ENCODE assay signal across 9 mouse cellular contexts in genomic region chr10:80003374-80004232, GRCm38 (mm10). TPM values are rescaled to one million over a fixed set of nuclear protein-coding genes. Genes with fewer than 3 reads are reported as not detected.
A peak's percentile ranks its signal among the peaks of the same experiment; 100 is the strongest.
DNase-seq lines count a peak whose midpoint lies in the region; ATAC-seq lines count a peak whose summit lies in the region.
"Had no signal": no experiment of that assay in that cellular context is flagged by ENCODE, and none has a peak within 500 bp of the region (broad histone marks: within the 10 kb centered on the region; RNA-seq: fewer than 3 reads in every experiment).

No protein-coding gene starts in this region.

- H3K9me3 ChIP-seq in megakaryocyte, embryonic 14.5 days, result no peaks in the 10 kb centered on the region
- no peaks in the 10 kb centered on the region for H3K9me3 ChIP-seq in embryonic facial prominence, embryonic 15.5 days (replicated peaks)
- H3K9me3 ChIP-seq in liver, embryonic 15.5 days (replicated peaks), result no peaks in the 10 kb centered on the region
- H3K9me3 ChIP-seq: limb, embryonic 13.5 days had no signal

- no peaks in the 10 kb centered on the region for H3K27me3 ChIP-seq in megakaryocyte, embryonic 14.5 days (replicated peaks)
- no peaks in the 10 kb centered on the region for H3K27me3 ChIP-seq in embryonic facial prominence, embryonic 15.5 days
- no peaks in the 10 kb centered on the region for H3K27me3 ChIP-seq in liver, embryonic 15.5 days

- 52% methylated on average over 9 of the region's 9 CpGs for WGBS in embryonic facial prominence, embryonic 15.5 days
- WGBS in liver, embryonic 15.5 days (ENCODE audit: insufficient replicate concordance), result 42% methylated on average over 9 of the region's 9 CpGs

- H3K4me2 ChIP-seq in embryonic facial prominence, embryonic 15.5 days (replicated peaks), result no peak overlapping the region
- peak overlapping the region; percentile 20 for H3K4me2 ChIP-seq in liver, embryonic 15.5 days
- H3K4me2 ChIP-seq: limb, embryonic 13.5 days had no signal

- no peak for DNase-seq in spleen, postnatal 14 days (ENCODE audit: low spot score in 2 of 2)
- no peak for DNase-seq in testis, postnatal 14 days (ENCODE audit: low spot score)

- no peak for ATAC-seq in megakaryocyte, adult 5-6 weeks (ENCODE audit: poor library complexity, severe bottlenecking)
- no peak for ATAC-seq in embryonic facial prominence, embryonic 15.5 days (ENCODE audit: insufficient number of reproducible peaks, low FRiP score, low TSS enrichment, low read depth)
- peak; percentile 54 for ATAC-seq in liver, embryonic 15.5 days (ENCODE audit: insufficient read depth)
- ATAC-seq in inflammation-experienced regulatory T-cells, adult 6 months, result no peak

- H3K27ac ChIP-seq in embryonic facial prominence, embryonic 15.5 days (replicated peaks), result peak overlapping the region; percentile 63
- H3K27ac ChIP-seq in liver, embryonic 15.5 days (replicated peaks), result peak overlapping the region; percentile 61; the same call in 1 of the 2 replicates
- H3K27ac ChIP-seq: limb, embryonic 13.5 days had no signal

- peaks cover 92% of the 10 kb centered on the region for H3K4me1 ChIP-seq in megakaryocyte, embryonic 14.5 days
- peaks cover 23% of the 10 kb centered on the region for H3K4me1 ChIP-seq in embryonic facial prominence, embryonic 15.5 days
- H3K4me1 ChIP-seq in liver, embryonic 15.5 days (replicated peaks), result peaks cover 67% of the 10 kb centered on the region

- H3K4me3 ChIP-seq in megakaryocyte, embryonic 14.5 days (replicated peaks), result peak overlapping the region; percentile 82
- H3K4me3 ChIP-seq in embryonic facial prominence, embryonic 15.5 days (replicated peaks), result no peak overlapping the region
- H3K4me3 ChIP-seq in liver, embryonic 15.5 days (replicated peaks), result no peak overlapping the region
- H3K4me3 ChIP-seq: limb, embryonic 13.5 days had no signal

- no peak overlapping the region for H3K9ac ChIP-seq in embryonic facial prominence, embryonic 15.5 days
- H3K9ac ChIP-seq in liver, embryonic 15.5 days, result 0 out of 2 replicates have a peak overlapping the region, but pooled peaks have one; percentile 4
- H3K9ac ChIP-seq: limb, embryonic 13.5 days had no signal

- H3K36me3 ChIP-seq in megakaryocyte, embryonic 14.5 days (replicated peaks; ENCODE audit: low read length), result peaks cover 100% of the 10 kb centered on the region
- H3K36me3 ChIP-seq in embryonic facial prominence, embryonic 15.5 days, result no peaks in the 10 kb centered on the region
- H3K36me3 ChIP-seq in liver, embryonic 15.5 days (replicated peaks), result peaks cover 96% of the 10 kb centered on the region
- H3K36me3 ChIP-seq: limb, embryonic 13.5 days had no signal

RNA-seq across cellular contexts. Expression of gene Abca7, which starts 7.3 kb away (rescaled TPM):
- 47.4 and 62.2 TPM in 2 replicates for polyA plus RNA-seq in megakaryocyte, embryonic 14.5 days (2012; ENCODE audit: insufficient read depth, low replicate concordance)
- total RNA-seq in megakaryocyte, adult 5-6 weeks (2015), result 32.6 and 34.7 TPM in 2 replicates
- total RNA-seq in megakaryocyte, adult 5-6 weeks (2017), result 33.6 and 37.4 TPM in 2 replicates
- polyA plus RNA-seq in embryonic facial prominence, embryonic 15.5 days (2015; fragmentation: Nextera tagmentation; extraction: Ambion mirVana), result 3.7 and 4.0 TPM in 2 replicates
- 7.5 and 9.0 TPM in 2 replicates for polyA plus RNA-seq in liver, embryonic 15.5 days (2015; fragmentation: Nextera tagmentation; extraction: Ambion mirVana)
- polyA plus RNA-seq in inflammation-experienced regulatory T-cells, adult 6 months (2017; shearing (Covaris generic)), result 10 to 100 TPM; 10.7 to 14.2 (median 13.3) TPM

RNA-seq across cellular contexts. Expression of gene Arhgap45, which starts 12.8 kb away (rescaled TPM):
- polyA plus RNA-seq in megakaryocyte, embryonic 14.5 days (2012; ENCODE audit: insufficient read depth, low replicate concordance), result 375 and 477 TPM in 2 replicates
- total RNA-seq in megakaryocyte, adult 5-6 weeks (2015), result 135 and 140 TPM in 2 replicates
- 235 and 237 TPM in 2 replicates for total RNA-seq in megakaryocyte, adult 5-6 weeks (2017)
- polyA plus RNA-seq in embryonic facial prominence, embryonic 15.5 days (2015; fragmentation: Nextera tagmentation; extraction: Ambion mirVana), result 5.1 and 6.2 TPM in 2 replicates
- polyA plus RNA-seq in liver, embryonic 15.5 days (2015; fragmentation: Nextera tagmentation; extraction: Ambion mirVana), result 15.7 and 18.2 TPM in 2 replicates
- 100 to 1,000 TPM; 242 to 254 (median 251) TPM for polyA plus RNA-seq in inflammation-experienced regulatory T-cells, adult 6 months (2017; shearing (Covaris generic))

RNA-seq across cellular contexts. Expression of gene Cnn2, which starts 15.2 kb away (rescaled TPM):
- polyA plus RNA-seq in megakaryocyte, embryonic 14.5 days (2012; ENCODE audit: insufficient read depth, low replicate concordance), result 1,011 and 1,303 TPM in 2 replicates
- 174 and 175 TPM in 2 replicates for total RNA-seq in megakaryocyte, adult 5-6 weeks (2015)
- total RNA-seq in megakaryocyte, adult 5-6 weeks (2017), result 286 and 299 TPM in 2 replicates
- 288 and 296 TPM in 2 replicates for polyA plus RNA-seq in embryonic facial prominence, embryonic 15.5 days (2015; fragmentation: Nextera tagmentation; extraction: Ambion mirVana)
- polyA plus RNA-seq in liver, embryonic 15.5 days (2015; fragmentation: Nextera tagmentation; extraction: Ambion mirVana), result 44.5 and 45.5 TPM in 2 replicates
- polyA plus RNA-seq in inflammation-experienced regulatory T-cells, adult 6 months (2017; shearing (Covaris generic)), result 100 to 1,000 TPM; 672 to 989 (median 979) TPM

RNA-seq across cellular contexts. Expression of gene Tmem259, which starts 19.5 kb away (rescaled TPM):
- 293 and 686 TPM in 2 replicates for polyA plus RNA-seq in megakaryocyte, embryonic 14.5 days (2012; ENCODE audit: insufficient read depth, low replicate concordance)
- total RNA-seq in megakaryocyte, adult 5-6 weeks (2015), result 51.6 and 52.2 TPM in 2 replicates
- 52.1 and 53.2 TPM in 2 replicates for total RNA-seq in megakaryocyte, adult 5-6 weeks (2017)
- 23.9 and 29.3 TPM in 2 replicates for polyA plus RNA-seq in embryonic facial prominence, embryonic 15.5 days (2015; fragmentation: Nextera tagmentation; extraction: Ambion mirVana)
- polyA plus RNA-seq in liver, embryonic 15.5 days (2015; fragmentation: Nextera tagmentation; extraction: Ambion mirVana), result 8.4 and 11.0 TPM in 2 replicates
- 1 to 10 TPM; 2.0 to 2.5 (median 2.0) TPM for polyA plus RNA-seq in inflammation-experienced regulatory T-cells, adult 6 months (2017; shearing (Covaris generic))

RNA-seq across cellular contexts. Expression of gene Grin3b, which starts 33.1 kb away (rescaled TPM):
- not detected in 2 replicates for polyA plus RNA-seq in megakaryocyte, embryonic 14.5 days (2012; ENCODE audit: insufficient read depth, low replicate concordance)
- not detected in 2 replicates for total RNA-seq in megakaryocyte, adult 5-6 weeks (2015)
- 0.18 TPM in 1 of 2 replicates, not detected in the other for total RNA-seq in megakaryocyte, adult 5-6 weeks (2017)
- polyA plus RNA-seq in embryonic facial prominence, embryonic 15.5 days (2015; fragmentation: Nextera tagmentation; extraction: Ambion mirVana), result 0.63 and 0.77 TPM in 2 replicates
- 0.10 TPM in 1 of 2 replicates, not detected in the other for polyA plus RNA-seq in liver, embryonic 15.5 days (2015; fragmentation: Nextera tagmentation; extraction: Ambion mirVana)
- under 1 TPM in 2 of 3 experiments, not detected in 1; 0.16 to 0.20 TPM for polyA plus RNA-seq in inflammation-experienced regulatory T-cells, adult 6 months (2017; shearing (Covaris generic))
- total RNA-seq: heart, postnatal 10 days had no signal

Comparison
In these comparisons a context has a peak if more than half of its experiments do, and no peak if none do; other contexts are left out.
1. RNA of gene Arhgap45, which starts 12.8 kb away (polyA plus RNA-seq): 375 to 477 TPM in megakaryocyte, embryonic 14.5 days and 242 to 254 TPM in inflammation-experienced regulatory T-cells, adult 6 months; 15.7 to 18.2 TPM in liver, embryonic 15.5 days and 5.1 to 6.2 TPM in embryonic facial prominence, embryonic 15.5 days; every median in the first group is over 10 times any median in the second.